Mouse (Mus musculus) hindbrain, embryonic 16.5 days (tissue): ENCODE results near the gene Zbtb8a. TPM values are rescaled to one million over a fixed set of nuclear protein-coding genes. Genes with fewer than 3 reads are reported as not detected.

Experiments
- ATAC-seq: fragments of 200-750 bp; cut with Nextera tagmentation; 2 replicates; pipeline ENCODE4 v1.8.0; 2017; ENCODE audit warnings: moderate TSS enrichment, moderate library complexity
- H3K27ac ChIP-seq: fragments of 300-500 bp; sonication (generic); 2 replicates; pipeline ENCODE4 v1.5.1; 2014; ENCODE audit warnings: low read depth, mild to moderate bottlenecking, control low read depth, low read length, moderate library complexity
- H3K27me3 ChIP-seq: fragments of 300-500 bp; sonication (generic); replicated peaks from 2 replicates; pipeline ENCODE4 v1.6.1; 2014; ENCODE audit warnings: low read length; ENCODE audit not compliant: control insufficient read depth, insufficient read depth
- H3K36me3 ChIP-seq: fragments of 300-500 bp; sonication (generic); 2 replicates; pipeline ENCODE4 v1.6.1; 2014; ENCODE audit warnings: mild to moderate bottlenecking, low read length, moderate library complexity, mixed read lengths; ENCODE audit not compliant: control insufficient read depth, insufficient read depth
- H3K4me1 ChIP-seq: fragments of 300-500 bp; sonication (generic); 2 replicates; pipeline ENCODE4 v1.6.1; 2014; ENCODE audit warnings: low read depth, low read length; ENCODE audit not compliant: control insufficient read depth, insufficient read depth
- H3K4me2 ChIP-seq: fragments of 300-500 bp; sonication (generic); 2 replicates; pipeline ENCODE4 v1.6.1; 2014; ENCODE audit warnings: mild to moderate bottlenecking, low read length, control low read depth, moderate library complexity
- H3K4me3 ChIP-seq: fragments of 300-500 bp; sonication (generic); 2 replicates; pipeline ENCODE4 v1.5.1; 2014; ENCODE audit warnings: mild to moderate bottlenecking, low read length, control low read depth, moderate library complexity
- H3K9ac ChIP-seq: fragments of 300-500 bp; sonication (generic); 2 replicates; pipeline ENCODE4 v1.6.1; 2014; ENCODE audit warnings: low read depth, mild to moderate bottlenecking, control low read depth, low read length, moderate library complexity
- H3K9me3 ChIP-seq: fragments of 300-500 bp; sonication (generic); 2 replicates; pipeline ENCODE4 v1.6.1; 2014; ENCODE audit warnings: mild to moderate bottlenecking, low read length, moderate library complexity; ENCODE audit not compliant: control insufficient read depth
- WGBS: fragments of 180-500 bp; shearing (Covaris S2); extraction: QIAGEN DNeasy Blood & Tissue Kit; methylation state at CpG from one replicate; pipeline ENCODE4 v1.1.7; 2014; 5-methylcytosine and 5-hydroxymethylcytosine counted together
- polyA plus RNA-seq: library from polyadenylated mRNA; unstranded; fragments of >200 nt; fragmentation: Nextera tagmentation; extraction: Ambion mirVana; gene quantifications from 2 replicates; pipeline ENCODE4 v1.2.1, GENCODE M21; 2015

Gene Zbtb8a
- polyA plus RNA-seq, 1 experiment from 2014 or later: 21.7 TPM

GRCm38 (mm10) chr4:129334677-129335215 is 43.2 kb downstream of the Zbtb8a start:
- ATAC-seq: no peak; the same call in 1 of the 2 replicates
- H3K27me3 ChIP-seq: no peaks in the 10 kb centered on the region
- H3K4me3 ChIP-seq: peak overlapping the region; percentile 85
- peak overlapping the region; percentile 96 for H3K9ac ChIP-seq
- H3K4me1 ChIP-seq: peaks cover 22% of the 10 kb centered on the region
- no peaks in the 10 kb centered on the region for H3K9me3 ChIP-seq
- H3K4me2 ChIP-seq: peak overlapping the region; percentile 65
- 0 out of 2 replicates have a peak, but pooled peaks cover 3% of the 10 kb centered on the region for H3K36me3 ChIP-seq
- H3K27ac ChIP-seq: peak overlapping the region; percentile 98
- WGBS: under 1% methylated on average over 61 of the region's 62 CpGs

GRCm38 (mm10) chr4:129332846-129333245 is 45.1 kb downstream of the Zbtb8a start:
- Histone ChIP-seq H3K9me3 (no peaks in the 10 kb centered on the region), H3K4me1 (peaks cover 22% of the 10 kb centered on the region), H3K36me3 (peaks cover 10% of the 10 kb centered on the region), H3K27me3 (no peaks in the 10 kb centered on the region), H3K9ac (no peak overlapping the region), H3K4me2 (peak overlapping the region; percentile 65), H3K27ac (no peak overlapping the region), H3K4me3 (no peak overlapping the region)
- ATAC-seq: no peak
- WGBS: 21% methylated on average over 1 of the region's 1 CpGs

DNA sequence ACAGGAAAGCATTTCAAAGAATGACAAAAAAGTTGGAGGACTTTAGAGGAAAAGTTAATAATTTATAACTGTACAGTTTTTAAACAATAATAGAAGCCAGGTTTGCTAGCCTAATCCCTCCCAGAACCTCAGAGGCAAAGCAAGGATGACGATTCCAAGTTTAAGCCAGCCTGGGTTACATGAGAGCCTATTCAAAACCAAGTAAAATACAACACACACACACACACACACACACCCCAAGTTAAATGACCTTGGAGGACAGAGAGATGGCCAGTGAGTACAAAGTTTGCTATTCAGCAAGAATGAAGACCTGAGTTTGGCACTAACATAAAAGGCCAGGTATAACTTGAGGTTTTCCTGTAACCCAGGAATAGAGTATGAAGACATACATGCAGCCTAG is 51.7 kb downstream of the Zbtb8a start:
- H3K36me3 ChIP-seq: peaks cover 18% of the 10 kb centered on the region

GRCm38 (mm10) chr4:129324756-129325155 is 53.2 kb downstream of the Zbtb8a start:
- H3K9ac ChIP-seq: no peak overlapping the region
- WGBS: 88% methylated on average over 1 of the region's 1 CpGs
- no peak overlapping the region for H3K27ac ChIP-seq
- no peaks in the 10 kb centered on the region for H3K27me3 ChIP-seq
- H3K4me1 ChIP-seq: no peaks in the 10 kb centered on the region
- no peak overlapping the region for H3K4me3 ChIP-seq
- no peak overlapping the region for H3K4me2 ChIP-seq
- peaks cover 29% of the 10 kb centered on the region for H3K36me3 ChIP-seq
- no peak for ATAC-seq
- H3K9me3 ChIP-seq: no peaks in the 10 kb centered on the region

More for the DNA sequence above, 51.7 kb downstream of the Zbtb8a start:
- no peak overlapping the region for H3K9ac ChIP-seq
- no peak overlapping the region for H3K4me2 ChIP-seq
- no peak overlapping the region for H3K27ac ChIP-seq
- no peaks in the 10 kb centered on the region for H3K27me3 ChIP-seq
- 84% methylated on average over 1 of the region's 1 CpGs for WGBS
- H3K9me3 ChIP-seq: no peaks in the 10 kb centered on the region
- ATAC-seq: no peak
- no peak overlapping the region for H3K4me3 ChIP-seq
- peaks cover under 1% of the 10 kb centered on the region; the same call in 1 of the 2 replicates for H3K4me1 ChIP-seq

GRCm38 (mm10) chr4:129323491-129323890 is 54.4 kb downstream of the Zbtb8a start:
- H3K9ac ChIP-seq: no peak overlapping the region
- no peaks in the 10 kb centered on the region for H3K9me3 ChIP-seq
- H3K27ac ChIP-seq: no peak overlapping the region
- H3K27me3 ChIP-seq: no peaks in the 10 kb centered on the region
- no peak overlapping the region for H3K4me2 ChIP-seq
- ATAC-seq: no peak
- H3K4me3 ChIP-seq: no peak overlapping the region
- H3K36me3 ChIP-seq: peaks cover 30% of the 10 kb centered on the region
- H3K4me1 ChIP-seq: no peaks in the 10 kb centered on the region
- 96% methylated on average over 1 of the region's 1 CpGs for WGBS

DNA sequence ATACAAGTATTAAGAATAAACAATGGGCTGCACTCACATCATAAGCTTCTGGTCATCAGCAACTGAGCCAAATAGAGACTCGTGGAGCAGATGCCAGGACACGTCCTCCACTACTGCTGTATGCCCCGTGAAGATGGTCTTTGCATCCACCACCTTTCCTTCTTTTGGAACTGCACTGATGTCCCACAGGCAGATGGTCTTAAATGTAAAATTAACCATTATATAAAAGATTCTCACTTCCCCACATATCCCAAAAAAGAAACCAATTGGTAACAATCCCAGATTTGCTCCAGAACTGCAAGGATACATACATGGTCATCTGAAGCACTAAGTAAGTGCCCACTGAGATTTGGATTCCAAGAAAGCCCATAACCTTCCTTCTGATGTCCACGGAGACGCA is 55.9 kb downstream of the Zbtb8a start:
- ATAC-seq: no peak
- Histone ChIP-seq H3K4me2 (no peak overlapping the region), H3K4me3 (no peak overlapping the region), H3K9ac (no peak overlapping the region), H3K9me3 (no peaks in the 10 kb centered on the region), H3K27me3 (no peaks in the 10 kb centered on the region), H3K27ac (no peak overlapping the region), H3K36me3 (peaks cover 32% of the 10 kb centered on the region), H3K4me1 (no peaks in the 10 kb centered on the region)
- WGBS: 94% methylated on average over 5 of the region's 5 CpGs

DNA sequence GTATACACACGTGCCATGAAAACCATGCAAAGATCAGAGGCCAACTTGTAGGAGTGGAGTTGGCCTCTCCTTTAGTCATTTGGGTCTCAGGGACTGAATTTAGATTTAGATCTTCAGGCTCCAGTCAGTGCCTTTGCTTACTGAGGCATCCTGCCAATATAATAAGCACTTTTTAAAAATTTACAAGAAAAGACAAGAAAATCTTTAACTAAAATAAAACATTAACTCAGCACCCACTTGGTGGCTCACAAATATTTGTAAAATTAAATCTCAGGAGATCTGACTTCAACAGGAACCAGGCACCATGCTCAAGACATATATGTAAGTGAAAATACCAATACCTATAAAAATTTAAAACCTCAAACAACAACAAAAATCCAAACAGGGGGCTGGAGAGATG is 57.0 kb downstream of the Zbtb8a start:
- Histone ChIP-seq H3K27me3 (no peaks in the 10 kb centered on the region), H3K27ac (no peak overlapping the region), H3K4me2 (no peak overlapping the region), H3K9me3 (no peaks in the 10 kb centered on the region), H3K9ac (no peak overlapping the region), H3K4me1 (no peaks in the 10 kb centered on the region), H3K4me3 (no peak overlapping the region), H3K36me3 (peaks cover 38% of the 10 kb centered on the region)
- 95% methylated on average over 1 of the region's 1 CpGs for WGBS
- no peak for ATAC-seq

GRCm38 (mm10) chr4:129313886-129314285 is 64.0 kb downstream of the Zbtb8a start:
- H3K4me1 ChIP-seq: no peaks in the 10 kb centered on the region
- 82% methylated on average over 3 of the region's 3 CpGs for WGBS
- H3K36me3 ChIP-seq: peaks cover 38% of the 10 kb centered on the region
- no peak for ATAC-seq
- no peak overlapping the region for H3K4me2 ChIP-seq
- H3K4me3 ChIP-seq: no peak overlapping the region
- no peak overlapping the region for H3K27ac ChIP-seq
- no peaks in the 10 kb centered on the region for H3K27me3 ChIP-seq
- H3K9me3 ChIP-seq: no peaks in the 10 kb centered on the region
- H3K9ac ChIP-seq: no peak overlapping the region

- Histone ChIP-seq H3K27me3 (no peaks in the 10 kb centered on the region), H3K4me1 (no peaks in the 10 kb centered on the region), H3K9ac (no peak overlapping the region), H3K4me2 (no peak overlapping the region), H3K4me3 (no peak overlapping the region), H3K9me3 (no peaks in the 10 kb centered on the region), H3K36me3 (peaks cover 24% of the 10 kb centered on the region), H3K27ac (no peak overlapping the region)
- 96% methylated on average over 1 of the region's 1 CpGs for WGBS
- no peak for ATAC-seq
These were observed 70.0 kb downstream of the Zbtb8a start for GRCm38 (mm10) chr4:129307936-129308335.

DNA sequence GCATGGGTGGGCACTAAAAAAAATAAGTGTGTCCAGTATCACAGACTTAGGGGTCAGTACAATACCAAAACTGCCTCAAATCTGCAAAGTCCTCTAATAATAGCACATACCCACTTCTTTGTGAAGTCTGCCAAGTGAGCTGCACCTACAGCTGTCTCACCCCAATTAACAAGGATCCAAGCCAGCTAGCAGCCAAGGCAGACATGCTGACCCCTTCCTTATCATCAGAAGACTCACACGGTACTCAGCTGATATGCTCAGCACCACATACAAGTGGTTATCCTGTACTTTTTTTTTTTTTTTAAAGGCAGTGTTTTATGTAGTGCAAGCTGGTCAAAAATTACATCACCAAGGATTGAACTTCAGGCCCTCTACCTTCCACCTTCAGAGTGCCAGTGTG is 73.6 kb downstream of the Zbtb8a start:
- Histone ChIP-seq H3K4me3 (no peak overlapping the region), H3K9me3 (no peaks in the 10 kb centered on the region), H3K36me3 (peaks cover 15% of the 10 kb centered on the region), H3K4me1 (no peaks in the 10 kb centered on the region), H3K27ac (no peak overlapping the region), H3K27me3 (no peaks in the 10 kb centered on the region), H3K4me2 (no peak overlapping the region), H3K9ac (no peak overlapping the region)
- ATAC-seq: no peak
- WGBS: 73% methylated on average over 1 of the region's 1 CpGs
